Mouse (Mus musculus) heart, postnatal 0 days (tissue): ENCODE results near the gene Trappc6a.

Experiments
- CTCF ChIP-seq: IDR thresholded peaks from 2 replicates; pipeline ENCODE4 v1.5.1; 2016; ENCODE audit warnings: antibody characterized with exemption, control low read depth, low read depth
- EP300 ChIP-seq: IDR thresholded peaks from 2 replicates; pipeline ENCODE4 v1.6.1; 2016; ENCODE audit warnings: antibody characterized with exemption, low read depth

GRCm38 (mm10) chr7:19541681-19542154, 33.5 kb downstream of the Trappc6a start:
- no peak for TF ChIP-seq CTCF
- TF ChIP-seq EP300, result no peak
